Mouse (Mus musculus) frontal cortex, postnatal 36 days (tissue): ENCODE measurements around the gene Chst2.

Experiments
- DNase-seq, 2 experiments: peaks; one replicate each; pipeline ENCODE4 v3.0.0; 2022; ENCODE audit warnings: low spot score in 2 of 2

Chst2 gene

GRCm38 (mm10) chr9:95406571-95407561 is at the start of gene Chst2:
Chst2 (minus strand) TSS chr9:95406722.
- peak; percentile 90 to 91 for DNase-seq

GRCm38 (mm10) chr9:95451931-95452330 is 45.4 kb upstream of the Chst2 start:
- no peak for DNase-seq

DNA sequence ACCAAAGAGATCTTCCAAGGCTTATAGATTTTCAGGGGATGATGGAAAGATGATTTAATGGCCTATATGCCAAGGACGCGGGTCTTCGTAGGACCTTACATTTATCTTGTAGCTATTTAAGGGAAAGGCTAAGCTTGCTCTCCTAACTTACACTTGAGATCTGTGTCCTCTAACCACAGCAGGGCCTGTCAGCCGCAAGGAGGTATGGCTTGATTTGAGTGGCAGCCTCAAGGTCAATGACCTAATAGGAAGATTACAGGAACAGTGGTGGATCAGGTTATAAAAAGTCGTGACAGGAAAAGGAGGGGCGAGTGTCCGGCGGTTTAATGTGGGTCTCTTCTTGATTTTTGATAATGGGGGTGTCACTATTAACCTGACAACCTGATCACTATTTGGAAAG is 44.1 kb upstream of the Chst2 start:
- DNase-seq, result no peak

DNA sequence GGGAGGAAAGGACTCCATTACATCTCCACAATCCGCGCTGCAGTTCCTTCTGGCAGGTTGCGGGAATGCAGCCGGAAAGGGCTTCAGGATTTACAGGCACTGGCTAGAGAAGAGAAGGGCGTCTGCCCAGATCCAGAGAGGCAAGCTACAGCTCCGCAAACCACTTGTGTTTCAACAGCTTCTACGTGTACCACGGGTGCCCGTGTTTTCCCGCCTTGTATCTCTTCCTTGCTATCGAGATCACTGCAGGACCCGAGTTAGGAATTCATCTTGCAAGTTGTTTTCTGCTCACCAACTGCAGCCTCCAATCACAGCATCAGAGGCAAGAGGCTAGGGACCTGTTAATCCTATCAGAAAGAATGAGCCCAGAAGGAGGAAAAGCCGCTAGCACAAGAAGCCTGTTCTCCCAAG is 35.8 kb upstream of the Chst2 start:
- peak; percentile 25 to 59 for DNase-seq

- DNase-seq, result no peak
These were observed 31.4 kb upstream of the Chst2 start for GRCm38 (mm10) chr9:95437883-95438282.

DNA sequence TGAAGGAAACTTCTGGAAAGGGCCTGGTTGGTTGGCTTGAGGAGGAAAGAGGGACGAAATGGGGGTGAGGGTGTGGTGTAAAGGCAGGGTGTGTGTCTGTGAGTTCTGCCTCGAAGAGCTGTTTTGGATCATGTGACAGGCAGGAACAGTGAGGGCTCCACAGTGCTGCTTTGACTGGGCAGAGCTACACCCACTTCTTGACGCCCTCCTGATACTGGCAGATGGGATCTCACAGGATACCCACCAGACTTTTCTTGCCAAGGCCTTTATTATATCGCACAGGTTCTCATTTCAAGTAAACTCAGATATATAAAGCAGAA is 29.7 kb upstream of the Chst2 start:
- no peak for DNase-seq

DNA sequence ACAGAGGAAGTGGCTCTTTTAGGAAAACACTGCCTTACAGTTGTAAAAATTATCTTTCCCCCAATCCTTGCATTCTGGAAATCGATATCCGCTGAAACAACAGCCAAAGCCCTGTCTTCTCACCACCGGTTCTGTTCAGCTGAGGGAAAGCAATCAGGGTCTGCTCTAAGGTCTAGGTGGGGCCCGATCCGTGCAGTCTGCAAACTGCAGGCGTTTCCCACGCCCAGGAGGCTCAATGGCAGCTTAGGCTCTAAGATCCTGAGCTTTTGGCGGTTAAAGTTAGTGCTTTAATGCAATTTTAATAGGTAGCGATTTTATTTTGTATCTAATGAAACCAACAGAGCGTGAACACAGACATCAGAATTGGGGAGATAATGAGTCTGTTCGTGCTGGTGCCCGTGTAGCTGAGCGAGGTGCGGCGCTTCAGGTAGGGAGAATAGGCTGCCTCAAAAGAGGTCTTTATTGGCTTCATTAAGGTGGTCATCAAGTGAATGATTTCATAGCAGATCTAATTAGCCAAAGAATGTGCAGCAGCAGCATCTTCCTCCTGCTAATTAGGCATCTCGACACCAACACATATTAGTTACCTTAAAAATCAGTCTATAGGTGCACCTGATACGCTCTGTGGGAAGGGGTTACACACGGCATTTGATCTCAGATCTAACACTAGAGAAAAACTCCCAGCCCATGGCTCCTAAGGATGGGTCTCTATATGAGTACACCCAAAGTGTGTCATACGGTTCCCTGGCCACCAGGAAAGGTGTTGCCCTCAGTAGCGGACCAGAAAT is 29.2 kb upstream of the Chst2 start:
- no peak for DNase-seq

GRCm38 (mm10) chr9:95428277-95428676 is 21.8 kb upstream of the Chst2 start:
- DNase-seq, result no peak

- no peak for DNase-seq
These were observed 7.4 kb upstream of the Chst2 start for GRCm38 (mm10) chr9:95413911-95414310.

DNA sequence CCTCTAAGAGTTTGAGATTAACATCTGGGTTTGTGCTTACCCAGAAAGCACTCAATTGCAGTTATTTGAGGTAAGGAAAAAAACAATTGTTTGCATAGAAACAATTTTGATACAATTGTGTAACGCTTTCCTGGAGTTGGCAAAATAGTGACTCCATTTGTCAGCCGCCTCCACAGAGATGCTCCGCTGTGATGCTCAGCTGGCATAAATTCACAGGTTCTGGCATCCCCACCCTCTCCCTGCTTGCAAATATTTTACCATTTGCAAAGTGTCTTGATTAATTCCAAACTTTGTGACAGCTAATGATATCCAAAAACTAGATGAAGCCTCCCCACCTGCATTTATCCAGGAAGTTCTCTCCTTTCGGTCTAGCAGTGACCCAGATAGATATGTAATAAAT is 5.5 kb upstream of the Chst2 start:
- no peak for DNase-seq

- no peak for DNase-seq
These were observed 1.2 kb upstream of the Chst2 start for GRCm38 (mm10) chr9:95407586-95408220.

DNA sequence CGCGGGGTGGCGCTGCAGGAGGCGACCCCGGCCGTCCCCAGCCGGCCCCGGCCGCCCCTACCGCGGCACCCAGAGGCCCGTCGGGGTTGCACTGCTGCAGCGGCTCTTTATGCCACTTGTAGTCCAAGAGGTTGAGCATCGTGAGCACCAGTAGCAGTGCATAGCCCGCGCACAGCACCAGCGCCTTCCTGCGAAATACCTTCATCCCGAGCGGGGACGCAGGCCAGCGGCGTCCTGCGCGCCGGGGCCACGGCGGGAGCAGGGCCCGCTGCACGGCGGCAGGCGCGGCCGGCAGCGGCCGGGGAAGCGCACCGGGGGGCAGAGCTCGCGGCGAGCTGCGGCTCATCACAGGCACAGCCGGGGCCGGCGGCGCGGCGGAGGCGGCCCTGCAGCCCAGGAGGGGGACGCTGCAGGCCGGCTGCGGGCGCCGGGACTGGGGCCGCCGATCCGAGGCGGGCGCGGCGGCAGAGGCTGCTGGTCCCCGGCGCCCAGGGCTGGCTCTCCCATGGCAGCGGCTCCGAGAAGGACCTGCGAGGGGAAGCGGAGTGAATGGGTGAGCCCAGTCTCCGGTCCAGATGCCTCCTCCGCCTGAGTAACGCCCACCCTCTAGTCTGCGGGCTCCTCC is 464 bp downstream of the Chst2 start:
- DNase-seq, result peak in 1 of 2 experiments; percentile 10

- peak; percentile 83 to 89 for DNase-seq
These were observed 994 bp downstream of the Chst2 start for GRCm38 (mm10) chr9:95405511-95405945.

DNA sequence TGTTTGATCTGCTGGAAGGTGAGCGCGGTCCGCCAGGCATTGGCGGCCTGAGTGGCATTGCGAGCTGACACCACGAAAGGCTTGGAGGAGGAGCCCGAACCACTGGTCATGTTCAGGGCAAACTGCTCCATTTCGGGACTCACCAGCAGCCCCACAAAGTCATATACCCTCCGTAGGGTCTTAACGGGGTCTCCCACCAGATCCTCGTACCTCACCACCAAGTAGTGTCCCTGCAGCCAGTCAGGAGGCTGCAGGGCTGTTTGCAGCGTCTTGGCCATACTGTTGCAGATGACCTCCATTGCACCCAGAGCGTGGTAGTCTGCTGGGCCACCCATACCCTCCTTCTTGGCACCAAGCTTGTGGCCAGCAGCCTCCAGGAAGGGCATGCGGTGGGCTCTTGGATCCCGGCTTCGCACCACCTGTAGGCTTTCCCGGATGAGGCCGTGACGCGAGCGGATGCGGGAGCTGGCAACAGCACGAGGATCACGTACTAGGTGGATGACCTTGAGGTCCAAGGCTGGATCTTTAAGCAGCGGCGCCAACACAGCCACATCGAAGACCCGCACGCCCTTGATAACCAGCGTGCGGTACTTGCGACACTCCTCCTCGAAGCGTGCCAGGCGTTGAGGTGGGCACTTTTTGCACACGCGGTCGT is 1.6 kb downstream of the Chst2 start:
- no peak for DNase-seq

GRCm38 (mm10) chr9:95401686-95402085 is 4.8 kb downstream of the Chst2 start:
- no peak for DNase-seq

- no peak for DNase-seq
These were observed 14.5 kb downstream of the Chst2 start for GRCm38 (mm10) chr9:95392011-95392410.

GRCm38 (mm10) chr9:95389956-95390355 is 16.6 kb downstream of the Chst2 start:
- DNase-seq, result no peak

- DNase-seq, result no peak
These were observed 18.6 kb downstream of the Chst2 start for GRCm38 (mm10) chr9:95387881-95388380.

DNA sequence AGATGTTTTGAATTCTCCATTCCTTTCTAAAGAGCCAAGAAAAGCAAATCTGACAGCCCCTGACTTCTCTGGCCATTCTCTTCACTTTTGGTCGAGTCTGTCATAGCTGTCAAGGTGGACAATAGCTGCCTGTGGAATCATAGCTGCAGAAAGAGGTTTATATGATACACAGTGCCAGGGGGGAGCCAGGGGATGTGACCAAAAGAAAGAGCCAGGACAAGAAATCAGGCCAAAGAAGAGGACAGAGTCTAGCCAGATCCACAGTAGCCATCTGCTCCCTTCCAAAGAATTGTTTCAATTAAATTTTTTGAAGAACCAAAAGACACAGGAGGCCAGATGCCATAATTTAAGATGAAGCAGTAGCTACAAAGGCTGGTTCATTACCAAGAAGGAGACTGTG is 30.6 kb downstream of the Chst2 start:
- no peak for DNase-seq

- DNase-seq, result no peak
These were observed 31.2 kb downstream of the Chst2 start for GRCm38 (mm10) chr9:95375336-95375735.

DNA sequence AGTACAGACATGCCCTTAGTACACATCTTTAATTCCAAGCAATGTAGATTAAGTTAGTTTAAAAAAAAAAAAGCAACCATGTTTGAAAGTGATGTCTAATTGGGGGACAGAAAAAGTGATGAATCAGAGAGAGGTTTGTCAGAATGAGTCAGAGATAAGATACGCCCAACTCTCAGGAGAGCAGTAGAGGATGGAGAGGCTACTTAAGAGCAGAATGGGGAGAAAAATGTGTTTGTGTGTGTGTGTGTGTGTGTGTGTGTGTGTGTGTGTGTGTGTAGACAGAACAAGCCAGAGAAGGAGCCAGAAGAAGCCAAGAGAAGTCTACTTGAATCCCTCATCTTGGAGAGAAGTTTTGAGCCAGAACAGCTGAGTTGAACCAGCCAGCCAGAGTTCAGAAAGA is 32.8 kb downstream of the Chst2 start:
- no peak for DNase-seq
